Mouse (Mus musculus) heart, embryonic 12.5 days (tissue): ENCODE data around the gene Zfr2. TPM values are rescaled to one million over a fixed set of nuclear protein-coding genes. Genes with fewer than 3 reads are reported as not detected.

ENCODE experiments used
- ATAC-seq: fragments of 200-750 bp; cut with Nextera tagmentation; 2 replicates; pipeline ENCODE4 v1.8.0; 2017; ENCODE audit warnings: moderate TSS enrichment, moderate library complexity; ENCODE audit not compliant: insufficient number of reproducible peaks, low FRiP score
- H3K27ac ChIP-seq: fragments of 300-500 bp; sonication (generic); 2 replicates; pipeline ENCODE4 v1.5.1; 2016; ENCODE audit warnings: mild to moderate bottlenecking, moderate library complexity; ENCODE audit not compliant: poor library complexity, severe bottlenecking
- H3K27me3 ChIP-seq: fragments of 300-500 bp; sonication (generic); replicated peaks from 2 replicates; pipeline ENCODE4 v1.6.1; 2016; ENCODE audit warnings: mild to moderate bottlenecking, moderate library complexity
- H3K36me3 ChIP-seq: fragments of 300-500 bp; sonication (generic); 2 replicates; pipeline ENCODE4 v1.6.1; 2016; ENCODE audit warnings: mild to moderate bottlenecking, moderate library complexity
- H3K4me1 ChIP-seq: fragments of 300-500 bp; sonication (generic); replicated peaks from 2 replicates; pipeline ENCODE4 v1.6.1; 2016; ENCODE audit warnings: mild to moderate bottlenecking
- H3K4me2 ChIP-seq: fragments of 300-500 bp; sonication (generic); 2 replicates; pipeline ENCODE4 v1.6.1; 2016; ENCODE audit warnings: mild to moderate bottlenecking, moderate library complexity
- H3K4me3 ChIP-seq: fragments of 300-500 bp; sonication (generic); 2 replicates; pipeline ENCODE4 v1.5.1; 2016; ENCODE audit warnings: mild to moderate bottlenecking
- H3K9ac ChIP-seq: fragments of 300-500 bp; sonication (generic); 2 replicates; pipeline ENCODE4 v1.6.1; 2016; ENCODE audit warnings: mild to moderate bottlenecking, moderate library complexity
- H3K9me3 ChIP-seq: fragments of 300-500 bp; sonication (generic); replicated peaks from 2 replicates; pipeline ENCODE4 v1.6.1; 2016; ENCODE audit warnings: mild to moderate bottlenecking, moderate library complexity
- WGBS: fragments of 180-500 bp; shearing (Covaris S2); methylation state at CpG from one replicate; pipeline ENCODE4 v1.1.7; 2016; 5-methylcytosine and 5-hydroxymethylcytosine counted together
- polyA plus RNA-seq: library from polyadenylated mRNA; unstranded; fragments of >200 nt; fragmentation: Nextera tagmentation; extraction: Ambion mirVana; gene quantifications from 2 replicates; pipeline ENCODE4 v1.2.1, GENCODE M21; 2016

Gene Zfr2
- polyA plus RNA-seq, 1 experiment from 2014 or later, result 7.2 TPM

DNA sequence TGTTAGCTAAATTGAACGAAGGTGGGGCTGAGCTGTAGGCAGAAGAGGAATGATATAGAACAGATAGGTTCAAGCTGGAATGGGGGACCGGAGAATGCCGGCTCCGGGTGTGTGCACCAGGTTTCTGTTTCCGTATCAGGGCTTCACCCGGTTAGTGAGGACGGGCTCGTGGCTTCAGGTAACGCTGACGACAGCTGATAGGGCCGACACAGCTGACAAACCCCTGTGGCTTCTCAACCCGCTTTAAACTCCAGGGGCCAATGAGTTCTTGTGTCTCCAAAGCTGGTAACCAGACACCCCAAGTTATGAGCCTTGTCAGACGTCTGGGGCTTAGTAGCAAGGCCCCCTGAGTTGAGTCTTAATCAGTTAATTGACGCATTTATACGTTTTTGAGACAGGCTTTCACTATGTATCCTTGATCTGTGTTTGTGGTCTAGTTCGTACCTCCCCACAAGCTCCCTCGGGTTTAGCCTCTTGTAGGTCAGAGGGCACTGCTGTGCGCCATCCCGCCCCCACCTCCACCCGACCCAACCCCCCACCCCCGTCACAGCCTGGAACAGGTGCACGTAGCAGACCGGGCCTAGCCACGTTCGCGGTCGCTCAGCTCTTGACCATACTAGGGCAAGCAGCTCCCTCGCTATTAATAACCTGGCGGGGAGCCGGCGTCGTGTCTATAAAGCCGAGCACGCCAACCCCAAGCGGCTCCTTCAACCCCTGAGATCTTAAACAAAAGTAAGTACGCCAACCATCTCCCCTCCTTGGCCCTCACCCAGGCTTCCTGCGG is 38.8 kb upstream of the Zfr2 start:
- Histone ChIP-seq H3K4me1 (peaks cover 53% of the 10 kb centered on the region), H3K9me3 (no peaks in the 10 kb centered on the region), H3K4me2 (peak overlapping the region; percentile 70), H3K9ac (peak overlapping the region; percentile 90), H3K36me3 (peaks cover 17% of the 10 kb centered on the region), H3K27me3 (peaks cover 18% of the 10 kb centered on the region; the same call in 1 of the 2 replicates), H3K27ac (peak overlapping the region; percentile 99), H3K4me3 (peak overlapping the region; percentile 54)
- peak; percentile 29 for ATAC-seq
- 10% methylated on average over 37 of the region's 37 CpGs for WGBS

DNA sequence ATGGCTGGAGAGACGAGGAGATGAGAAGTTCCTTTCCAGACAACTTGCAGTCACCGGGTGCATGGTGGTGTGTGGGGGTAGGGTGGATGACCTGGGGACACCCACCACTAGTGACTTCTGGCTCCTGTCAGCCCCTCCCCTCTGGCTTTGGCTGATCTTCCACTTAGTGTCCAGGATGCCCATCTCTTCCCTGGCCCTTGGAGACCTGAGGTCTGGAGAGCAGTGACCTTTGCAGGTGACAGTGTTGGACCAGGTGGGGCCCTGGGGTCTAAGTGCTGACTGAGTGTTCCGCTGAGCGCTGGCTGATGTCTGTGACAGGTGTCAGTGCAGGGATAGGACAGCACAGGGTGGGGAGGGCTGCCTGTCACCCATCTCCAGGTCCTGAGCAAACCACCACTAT is 37.7 kb upstream of the Zfr2 start:
- no peak for ATAC-seq
- Histone ChIP-seq H3K9me3 (no peaks in the 10 kb centered on the region), H3K36me3 (peaks cover 9% of the 10 kb centered on the region), H3K4me3 (peak overlapping the region; percentile 54), H3K9ac (peak overlapping the region; percentile 90), H3K27me3 (peaks cover 18% of the 10 kb centered on the region; the same call in 1 of the 2 replicates), H3K27ac (peak overlapping the region; percentile 99), H3K4me1 (peaks cover 59% of the 10 kb centered on the region), H3K4me2 (peak overlapping the region; percentile 70)
- WGBS, result 39% methylated on average over 4 of the region's 4 CpGs

DNA sequence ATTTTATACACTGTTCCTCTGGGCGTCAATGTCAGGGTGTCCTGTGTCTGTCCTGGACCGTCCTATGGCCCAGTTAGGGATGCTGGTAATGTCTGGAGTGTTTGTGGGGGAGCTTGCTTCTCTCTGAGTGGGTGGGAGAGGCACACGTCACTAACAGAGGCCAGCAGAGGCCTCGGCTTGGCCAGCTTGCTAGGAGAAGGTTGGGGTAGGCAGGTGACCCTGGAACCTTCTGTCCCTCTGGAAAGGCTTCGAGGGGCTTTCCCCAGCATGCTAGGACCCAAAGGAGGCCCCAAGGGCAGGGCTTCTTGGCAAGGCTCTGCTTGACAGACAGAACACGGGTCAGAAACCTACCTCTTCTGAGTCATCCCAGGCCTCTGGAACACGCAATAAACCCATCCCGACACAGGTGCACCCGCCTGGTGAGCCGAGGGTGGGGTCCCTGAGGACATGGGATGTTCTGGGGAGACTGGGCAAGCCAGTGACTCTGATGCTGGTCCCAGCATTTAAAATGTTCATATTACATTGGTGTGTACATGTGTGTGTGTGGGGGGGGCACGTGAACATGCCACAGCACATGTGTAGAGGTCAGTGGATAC is 36.4 kb upstream of the Zfr2 start:
- no peaks in the 10 kb centered on the region for H3K36me3 ChIP-seq
- H3K4me3 ChIP-seq, result peak overlapping the region; percentile 54
- peak overlapping the region; percentile 70 for H3K4me2 ChIP-seq
- no peak for ATAC-seq
- peaks cover 18% of the 10 kb centered on the region; the same call in 1 of the 2 replicates for H3K27me3 ChIP-seq
- H3K27ac ChIP-seq, result peak overlapping the region; percentile 99
- H3K9me3 ChIP-seq, result no peaks in the 10 kb centered on the region
- 51% methylated on average over 11 of the region's 11 CpGs for whole genome bisulfite sequencing
- peaks cover 60% of the 10 kb centered on the region for H3K4me1 ChIP-seq
- peak overlapping the region; percentile 90 for H3K9ac ChIP-seq

DNA sequence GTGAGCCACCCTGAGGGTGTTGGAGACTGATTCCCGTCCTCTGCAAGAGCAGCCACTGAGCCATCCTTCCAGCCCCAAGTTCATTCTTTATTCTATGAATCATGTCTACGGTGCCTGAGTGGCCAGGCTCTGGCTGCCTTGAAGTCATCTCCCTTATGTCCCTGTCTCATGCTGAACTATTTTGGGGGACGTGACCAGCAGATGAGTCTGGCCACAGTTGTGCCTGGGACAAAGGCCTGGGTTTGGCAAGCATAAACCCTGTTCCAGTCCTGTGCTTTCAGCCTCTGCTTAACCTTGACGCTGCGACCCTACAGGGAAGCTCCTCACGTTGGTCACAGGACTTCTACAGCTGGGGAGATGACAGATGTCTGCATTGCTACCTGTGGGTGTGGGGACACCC is 35.6 kb upstream of the Zfr2 start:
- peak overlapping the region; percentile 70 for H3K4me2 ChIP-seq
- no peak for ATAC-seq
- H3K4me1 ChIP-seq, result peaks cover 61% of the 10 kb centered on the region
- H3K27me3 ChIP-seq, result peaks cover 18% of the 10 kb centered on the region; the same call in 1 of the 2 replicates
- no peaks in the 10 kb centered on the region for H3K36me3 ChIP-seq
- WGBS, result 30% methylated on average over 6 of the region's 6 CpGs
- H3K4me3 ChIP-seq, result 0 out of 2 replicates have a peak overlapping the region, but pooled peaks have one; percentile 54
- peak overlapping the region; percentile 99 for H3K27ac ChIP-seq
- H3K9me3 ChIP-seq, result no peaks in the 10 kb centered on the region
- H3K9ac ChIP-seq, result peak overlapping the region; percentile 90

DNA sequence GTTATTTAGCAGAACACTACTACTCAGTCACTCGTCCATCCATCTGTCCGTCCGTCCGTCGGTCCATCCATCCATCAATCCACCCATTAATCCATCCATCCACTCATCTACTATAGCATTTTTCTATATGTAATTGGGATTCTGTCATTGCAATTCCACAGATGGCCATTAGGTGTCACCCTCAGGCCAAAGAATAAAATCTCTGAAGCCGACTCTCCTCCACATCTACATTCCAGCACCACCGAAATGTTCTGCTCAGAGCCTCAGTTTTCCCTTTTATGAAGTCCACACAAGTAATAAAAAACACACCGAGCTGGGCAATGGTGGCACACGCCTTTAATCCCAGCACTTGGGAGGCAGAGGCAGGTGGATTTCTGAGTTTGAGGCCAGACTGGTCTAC is 34.7 kb upstream of the Zfr2 start:
- Histone ChIP-seq H3K9me3 (no peaks in the 10 kb centered on the region), H3K9ac (peak overlapping the region; percentile 61; the same call in 1 of the 2 replicates), H3K27me3 (peaks cover 18% of the 10 kb centered on the region; the same call in 1 of the 2 replicates), H3K4me1 (peaks cover 63% of the 10 kb centered on the region), H3K4me2 (no peak overlapping the region), H3K4me3 (no peak overlapping the region), H3K36me3 (no peaks in the 10 kb centered on the region), H3K27ac (0 out of 2 replicates have a peak overlapping the region, but pooled peaks have one; percentile 94)
- 2% methylated on average over 9 of the region's 9 CpGs for WGBS
- ATAC-seq, result no peak

DNA sequence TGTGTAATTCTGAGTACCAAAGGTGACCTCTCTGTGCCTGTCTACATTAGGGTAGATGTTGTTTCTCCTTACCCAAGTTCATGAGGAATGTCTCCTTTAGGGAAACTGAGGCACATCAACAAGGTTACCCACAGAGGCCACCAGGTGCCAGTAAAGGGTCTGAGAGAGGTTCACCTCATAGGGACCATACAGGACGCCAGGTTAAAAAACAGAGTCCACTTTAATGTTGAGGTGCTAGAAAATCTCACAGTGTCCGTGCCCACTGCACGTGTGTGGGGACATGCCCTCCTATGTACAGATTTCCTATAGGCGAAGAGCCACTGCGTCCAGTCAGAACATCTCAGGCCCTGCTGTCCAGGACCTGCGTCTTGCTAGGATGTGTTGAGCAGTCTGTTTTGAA is 34.0 kb upstream of the Zfr2 start:
- Histone ChIP-seq H3K27ac (peak overlapping the region; percentile 94), H3K4me3 (no peak overlapping the region), H3K4me2 (no peak overlapping the region), H3K4me1 (peaks cover 64% of the 10 kb centered on the region), H3K9ac (peak overlapping the region; percentile 61), H3K9me3 (no peaks in the 10 kb centered on the region), H3K27me3 (peaks cover 18% of the 10 kb centered on the region; the same call in 1 of the 2 replicates), H3K36me3 (no peaks in the 10 kb centered on the region)
- 77% methylated on average over 6 of the region's 6 CpGs for WGBS
- ATAC-seq, result no peak

DNA sequence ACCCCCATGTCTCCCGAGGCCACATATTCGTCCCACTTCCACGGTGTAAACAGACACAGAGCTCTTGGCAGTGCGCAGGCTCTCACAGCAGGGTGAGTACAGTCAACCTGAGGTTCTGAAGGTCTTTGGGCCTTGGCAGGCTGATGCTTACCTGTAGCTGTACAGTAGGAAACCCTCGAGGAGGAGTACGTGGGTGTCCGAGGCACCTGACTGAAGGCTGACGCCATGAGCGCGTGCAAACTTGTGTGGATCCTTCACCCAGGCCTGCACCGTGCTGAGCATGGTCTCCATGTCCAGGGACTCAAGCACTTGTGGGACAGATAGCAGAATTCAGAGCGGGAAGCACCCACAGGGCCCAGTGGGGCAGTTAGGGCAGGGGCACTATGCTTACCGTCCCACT is 32.8 kb upstream of the Zfr2 start:
- Histone ChIP-seq H3K9ac (peak overlapping the region; percentile 61), H3K27ac (peak overlapping the region; percentile 94), H3K4me2 (no peak overlapping the region), H3K36me3 (no peaks in the 10 kb centered on the region), H3K9me3 (no peaks in the 10 kb centered on the region), H3K4me3 (no peak overlapping the region), H3K4me1 (peaks cover 66% of the 10 kb centered on the region), H3K27me3 (peaks cover 9% of the 10 kb centered on the region; the same call in 1 of the 2 replicates)
- WGBS, result 73% methylated on average over 13 of the region's 13 CpGs
- no peak for ATAC-seq

DNA sequence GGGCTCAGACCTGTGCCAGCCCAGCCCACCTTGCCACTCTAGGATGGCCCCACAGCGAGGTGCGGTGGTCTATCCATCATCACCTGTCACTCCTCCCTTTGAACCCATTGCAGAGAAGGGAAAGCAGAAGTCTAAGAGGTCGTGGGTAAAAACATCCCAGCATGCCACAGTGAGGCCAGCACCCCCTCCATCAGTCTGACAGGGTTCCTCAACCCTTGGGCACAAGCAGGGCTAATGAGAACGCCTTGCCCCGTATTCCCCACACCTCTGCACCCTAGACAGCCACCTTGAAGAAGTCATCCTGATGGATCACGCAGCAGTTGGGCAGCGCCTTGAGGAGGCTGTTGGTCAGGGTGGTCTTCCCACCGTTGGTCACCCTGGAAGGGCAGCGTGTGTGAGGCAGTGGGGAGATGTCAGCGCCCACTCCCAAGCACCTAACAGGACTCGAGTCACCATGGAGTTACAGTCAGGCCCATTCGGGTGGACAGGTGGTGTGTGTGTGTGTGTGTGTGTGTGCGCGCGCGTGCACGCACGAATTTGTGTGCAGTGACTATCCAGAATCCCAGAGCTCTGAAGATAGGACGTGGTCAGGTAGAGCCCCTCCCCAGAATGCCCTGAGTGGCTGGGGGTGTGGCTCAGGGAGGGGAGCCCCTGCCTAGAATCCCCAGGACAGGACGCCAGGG is 32.2 kb upstream of the Zfr2 start:
- WGBS, result 64% methylated on average over 20 of the region's 20 CpGs

DNA sequence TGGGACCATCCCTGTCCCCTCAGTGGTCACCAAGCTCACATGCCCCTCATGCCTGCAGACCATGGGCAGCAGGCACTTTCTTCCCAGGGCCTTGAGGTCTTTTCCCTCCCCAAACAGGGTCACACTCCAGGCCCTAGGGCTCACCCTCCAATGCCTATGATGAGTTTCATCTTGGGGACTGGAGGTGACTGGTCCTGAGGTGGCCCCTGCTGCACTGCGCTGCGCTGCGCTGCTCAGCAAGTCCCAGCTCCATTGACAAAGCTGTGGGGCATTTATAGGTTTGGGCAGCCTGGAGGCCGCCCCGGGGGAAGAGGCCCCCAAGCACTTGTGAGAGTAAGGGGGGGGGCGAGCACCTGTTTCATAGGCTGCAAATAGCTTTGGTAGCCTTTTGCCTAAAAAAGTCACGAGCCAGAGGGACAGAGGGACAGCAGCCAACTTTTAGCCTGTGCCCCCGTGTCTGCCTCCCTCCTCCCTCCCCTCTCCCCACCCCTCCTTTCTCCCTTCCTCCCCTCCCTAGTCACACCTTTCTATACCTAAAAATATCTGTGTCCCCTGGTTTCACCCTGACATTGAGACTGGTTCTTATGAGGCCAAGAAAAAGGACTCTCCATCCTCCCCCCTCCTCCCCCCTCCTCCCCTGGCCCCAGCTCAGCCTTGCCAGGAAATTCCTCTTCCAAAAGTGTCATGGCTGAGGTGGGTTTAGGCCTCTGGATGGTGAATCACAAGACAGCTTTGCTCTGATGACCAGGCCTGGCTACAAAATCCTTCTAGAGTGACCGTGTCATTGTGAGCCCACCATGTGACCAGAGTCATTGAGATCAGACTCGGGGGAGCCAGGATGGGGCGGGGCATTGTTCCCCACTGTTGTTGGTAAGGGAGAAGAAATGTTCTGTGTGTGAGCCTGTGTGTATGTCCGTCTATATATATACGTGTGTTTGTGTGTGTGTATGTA is 30.9 kb upstream of the Zfr2 start, which contains the start of gene Nmrk2:
Gene Nmrk2, minus strand, starts transcription at position 245 of the 952 bp plus-strand sequence.
- 0 out of 2 replicates have a peak within 1 kb of the TSS, but pooled peaks have one; percentile 2 for H3K4me3 ChIP-seq

More for the DNA sequence above, 32.2 kb upstream of the Zfr2 start:
- no peak for ATAC-seq
- peaks cover 66% of the 10 kb centered on the region for H3K4me1 ChIP-seq
- H3K9ac ChIP-seq, result peak overlapping the region; percentile 61
- peak overlapping the region; percentile 50; the same call in 1 of the 2 replicates for H3K4me2 ChIP-seq
- no peak overlapping the region for H3K4me3 ChIP-seq
- H3K36me3 ChIP-seq, result no peaks in the 10 kb centered on the region
- peak overlapping the region; percentile 94 for H3K27ac ChIP-seq
- no peaks in the 10 kb centered on the region for H3K9me3 ChIP-seq
- peaks cover 6% of the 10 kb centered on the region; the same call in 1 of the 2 replicates for H3K27me3 ChIP-seq

More for the DNA sequence above, 30.9 kb upstream of the Zfr2 start, which contains the start of gene Nmrk2:
- 47% methylated on average over 13 of the region's 13 CpGs for WGBS
- H3K9me3 ChIP-seq, result no peaks in the 10 kb centered on the region
- H3K36me3 ChIP-seq, result no peaks in the 10 kb centered on the region
- ATAC-seq, result peak; percentile 43
- peak within 1 kb of the TSS; percentile 61 for H3K9ac ChIP-seq
- H3K27me3 ChIP-seq, result no peaks in the 10 kb centered on the region
- peaks cover 66% of the 10 kb centered on the region for H3K4me1 ChIP-seq
- peak within 1 kb of the TSS; percentile 50 for H3K4me2 ChIP-seq
- H3K27ac ChIP-seq, result peak within 1 kb of the TSS; percentile 94
